Mouse (Mus musculus) megakaryocyte, embryonic 14.5 days (primary cell): ENCODE data around the gene Syt16.

ENCODE experiments used
- FLI1 ChIP-seq: IDR thresholded peaks from 2 replicates; pipeline ENCODE4 v1.6.1; 2012; ENCODE audit warnings: low read length, inconsistent platforms, mixed read lengths
- GATA1 ChIP-seq: IDR thresholded peaks from 3 replicates; pipeline ENCODE4 v1.6.1; 2012; ENCODE audit warnings: mixed read lengths, low read length, inconsistent platforms, borderline replicate concordance

GRCm38 (mm10) chr12:74281403-74281802, 283.9 kb downstream of the Syt16 start:
- no peak for TF ChIP-seq GATA1
- no peak for TF ChIP-seq FLI1
